Mouse (Mus musculus) lung, embryonic 15.5 days (tissue): ENCODE data around the gene Slc4a3. TPM values are rescaled to one million over a fixed set of nuclear protein-coding genes. Genes with fewer than 3 reads are reported as not detected.
A peak's percentile ranks its signal among the peaks of the same experiment; 100 is the strongest.

Experiments used
- ATAC-seq: fragments of 200-750 bp; cut with Nextera tagmentation; 2 replicates; pipeline ENCODE4 v1.8.0; 2017; ENCODE audit warnings: moderate number of reproducible peaks, borderline replicate concordance; ENCODE audit not compliant: low FRiP score, low TSS enrichment; ENCODE audit errors: extremely low read depth
- H3K27ac ChIP-seq: fragments of 300-500 bp; sonication (generic); 2 replicates; pipeline ENCODE4 v1.5.1; 2015; ENCODE audit warnings: moderate library complexity, mild to moderate bottlenecking, inconsistent platforms
- H3K27me3 ChIP-seq: fragments of 300-500 bp; sonication (generic); 2 replicates; pipeline ENCODE4 v1.6.1; 2015; ENCODE audit warnings: inconsistent platforms
- H3K36me3 ChIP-seq: fragments of 300-500 bp; sonication (generic); 2 replicates; pipeline ENCODE4 v1.6.1; 2015; ENCODE audit warnings: inconsistent platforms
- H3K4me1 ChIP-seq: fragments of 300-500 bp; sonication (generic); 2 replicates; pipeline ENCODE4 v1.6.1; 2015; ENCODE audit warnings: inconsistent platforms
- H3K4me2 ChIP-seq: fragments of 300-500 bp; sonication (generic); 2 replicates; pipeline ENCODE4 v1.6.1; 2015; ENCODE audit warnings: inconsistent platforms, mild to moderate bottlenecking, moderate library complexity
- H3K4me3 ChIP-seq: fragments of 300-500 bp; sonication (generic); 2 replicates; pipeline ENCODE4 v1.5.1; 2015; ENCODE audit warnings: mild to moderate bottlenecking, inconsistent platforms
- H3K9ac ChIP-seq: fragments of 300-500 bp; sonication (generic); 2 replicates; pipeline ENCODE4 v1.6.1; 2015; ENCODE audit warnings: inconsistent platforms
- H3K9me3 ChIP-seq: fragments of 300-500 bp; sonication (generic); 2 replicates; pipeline ENCODE4 v1.6.1; 2016; ENCODE audit warnings: inconsistent platforms
- WGBS: fragments of 180-500 bp; shearing (Covaris S2); methylation state at CpG from one replicate; pipeline ENCODE4 v1.1.7; 2015; 5-methylcytosine and 5-hydroxymethylcytosine counted together
- polyA plus RNA-seq: library from polyadenylated mRNA; unstranded; fragments of >200 nt; fragmentation: Nextera tagmentation; extraction: Ambion mirVana; gene quantifications from 2 replicates; pipeline ENCODE4 v1.2.1, GENCODE M21; 2015

Slc4a3 gene
- polyA plus RNA-seq, 1 experiment from 2014 or later: 13.2 TPM

GRCm38 (mm10) chr1:75509586-75509985, 36.5 kb upstream of the Slc4a3 start:
- no peak overlapping the region for H3K4me2 ChIP-seq
- no peaks in the 10 kb centered on the region for H3K27me3 ChIP-seq
- H3K9ac ChIP-seq: no peak overlapping the region
- 64% methylated on average over 20 of the region's 20 CpGs for WGBS
- H3K9me3 ChIP-seq: no peaks in the 10 kb centered on the region
- no peaks in the 10 kb centered on the region for H3K36me3 ChIP-seq
- H3K4me1 ChIP-seq: peaks cover 34% of the 10 kb centered on the region
- peak overlapping the region; percentile 59 for H3K27ac ChIP-seq
- no peak overlapping the region for H3K4me3 ChIP-seq
- ATAC-seq: no peak

- Histone ChIP-seq H3K4me3 (no peak overlapping the region), H3K27ac (peak overlapping the region; percentile 59; the same call in 1 of the 2 replicates), H3K9ac (no peak overlapping the region), H3K9me3 (no peaks in the 10 kb centered on the region), H3K36me3 (no peaks in the 10 kb centered on the region), H3K4me2 (no peak overlapping the region), H3K4me1 (peaks cover 28% of the 10 kb centered on the region), H3K27me3 (no peaks in the 10 kb centered on the region)
- no peak for ATAC-seq
- 50% methylated on average over 5 of the region's 5 CpGs for WGBS
Observed at GRCm38 (mm10) chr1:75510154-75510553, 35.9 kb upstream of the Slc4a3 start.

DNA sequence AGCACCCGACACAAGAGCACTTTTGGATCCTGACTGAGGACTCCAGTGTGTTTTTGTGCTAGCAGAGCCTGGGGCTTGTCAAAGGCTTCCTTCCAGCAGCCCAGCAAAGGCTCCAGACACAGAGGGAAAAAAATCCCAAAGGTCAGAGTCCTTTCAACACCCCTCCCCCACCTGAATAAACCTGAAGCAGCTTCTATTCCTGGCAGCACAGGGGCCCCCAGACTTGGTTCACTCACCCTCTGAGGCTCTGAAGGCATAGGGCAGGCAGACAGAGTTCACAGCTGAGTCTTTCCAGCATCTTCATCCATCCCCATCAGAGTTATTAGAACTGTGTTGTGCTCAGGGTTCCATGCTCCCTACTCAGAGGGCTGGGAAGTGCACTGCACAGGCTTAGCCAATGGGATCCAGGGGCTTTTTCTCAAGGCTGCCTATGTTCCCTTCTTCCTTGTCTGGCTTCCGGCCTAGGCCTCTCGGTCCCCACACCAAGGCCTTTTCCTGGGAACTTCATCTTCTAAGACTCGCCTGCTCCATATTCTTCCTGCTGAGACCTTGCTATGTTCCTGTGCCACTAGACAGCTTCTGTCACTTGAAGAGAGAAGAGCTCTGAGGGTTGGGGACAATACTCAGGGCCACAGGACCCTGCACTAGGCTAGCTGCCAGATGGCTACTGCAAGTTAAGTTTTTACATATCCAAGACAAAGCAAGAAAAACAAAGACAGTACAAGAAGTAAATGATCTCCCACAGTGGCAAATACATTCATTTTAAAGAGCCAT, 34.4 kb upstream of the Slc4a3 start:
- ATAC-seq: no peak
- Histone ChIP-seq H3K27me3 (no peaks in the 10 kb centered on the region), H3K4me1 (peaks cover 25% of the 10 kb centered on the region), H3K27ac (peak overlapping the region; percentile 24; the same call in 1 of the 2 replicates), H3K4me3 (no peak overlapping the region), H3K4me2 (no peak overlapping the region), H3K36me3 (no peaks in the 10 kb centered on the region), H3K9me3 (no peaks in the 10 kb centered on the region), H3K9ac (no peak overlapping the region)
- WGBS: 46% methylated on average over 4 of the region's 4 CpGs

- H3K4me1 ChIP-seq: peaks cover 17% of the 10 kb centered on the region
Observed at GRCm38 (mm10) chr1:75512550-75512949, 33.5 kb upstream of the Slc4a3 start.

DNA sequence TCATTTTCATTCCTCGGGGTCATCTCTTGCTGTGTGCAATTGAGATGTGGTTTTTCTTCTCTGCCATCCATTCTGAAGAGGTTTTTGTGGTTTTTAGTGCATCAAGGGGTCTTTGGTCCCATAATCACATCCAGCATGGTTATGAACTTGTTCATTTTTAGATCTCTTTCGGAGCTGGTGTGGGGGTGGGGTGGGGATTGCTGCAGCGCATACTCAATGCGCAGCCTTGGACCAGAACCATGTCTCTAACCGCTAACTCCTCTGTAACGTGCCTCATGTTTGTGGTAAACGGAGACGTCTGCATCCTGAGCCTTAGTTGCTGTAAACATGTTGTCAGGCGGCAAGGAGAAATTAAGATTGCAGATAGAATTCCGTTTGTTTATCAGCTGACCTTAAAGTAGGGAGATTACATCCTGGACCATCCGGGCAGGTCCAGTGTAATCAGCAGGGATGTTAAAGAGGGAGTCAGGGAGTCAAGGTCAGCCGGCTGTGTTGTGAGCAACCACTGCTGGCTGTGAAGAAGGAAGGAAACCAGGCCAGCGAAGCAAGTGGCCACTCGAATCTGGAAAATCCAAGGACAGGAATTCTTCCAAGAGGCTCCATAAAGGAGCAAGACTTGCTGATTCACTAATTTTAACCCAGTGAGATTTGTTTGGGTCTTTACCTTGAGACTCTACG, 29.2 kb upstream of the Slc4a3 start:
- Histone ChIP-seq H3K9ac (no peak overlapping the region), H3K27ac (no peak overlapping the region), H3K4me3 (no peak overlapping the region), H3K9me3 (no peaks in the 10 kb centered on the region), H3K36me3 (no peaks in the 10 kb centered on the region), H3K27me3 (no peaks in the 10 kb centered on the region), H3K4me2 (no peak overlapping the region), H3K4me1 (peaks cover 28% of the 10 kb centered on the region)
- 58% methylated on average over 15 of the region's 15 CpGs for WGBS
- ATAC-seq: no peak

More at GRCm38 (mm10) chr1:75512550-75512949, 33.5 kb upstream of the Slc4a3 start:
- H3K9me3 ChIP-seq: no peaks in the 10 kb centered on the region
- no peaks in the 10 kb centered on the region for H3K27me3 ChIP-seq
- no peaks in the 10 kb centered on the region for H3K36me3 ChIP-seq
- WGBS: 89% methylated on average over 3 of the region's 3 CpGs
- H3K4me2 ChIP-seq: no peak overlapping the region
- no peak for ATAC-seq
- H3K27ac ChIP-seq: no peak overlapping the region
- H3K4me3 ChIP-seq: no peak overlapping the region
- no peak overlapping the region for H3K9ac ChIP-seq

- Histone ChIP-seq H3K36me3 (no peaks in the 10 kb centered on the region), H3K9me3 (no peaks in the 10 kb centered on the region), H3K4me1 (peaks cover 29% of the 10 kb centered on the region), H3K4me3 (no peak overlapping the region), H3K27me3 (no peaks in the 10 kb centered on the region), H3K9ac (no peak overlapping the region), H3K27ac (peak overlapping the region; percentile 98; the same call in 1 of the 2 replicates), H3K4me2 (no peak overlapping the region)
- 56% methylated on average over 4 of the region's 4 CpGs for WGBS
- no peak for ATAC-seq
Observed at GRCm38 (mm10) chr1:75517984-75518383, 28.1 kb upstream of the Slc4a3 start.

GRCm38 (mm10) chr1:75518427-75518826, 27.6 kb upstream of the Slc4a3 start:
- no peak for ATAC-seq
- peak overlapping the region; percentile 98; the same call in 1 of the 2 replicates for H3K27ac ChIP-seq
- H3K4me2 ChIP-seq: no peak overlapping the region
- no peaks in the 10 kb centered on the region for H3K27me3 ChIP-seq
- H3K9ac ChIP-seq: no peak overlapping the region
- WGBS: 91% methylated on average over 4 of the region's 4 CpGs
- no peaks in the 10 kb centered on the region for H3K36me3 ChIP-seq
- H3K9me3 ChIP-seq: no peaks in the 10 kb centered on the region
- H3K4me3 ChIP-seq: no peak overlapping the region
- peaks cover 29% of the 10 kb centered on the region for H3K4me1 ChIP-seq

GRCm38 (mm10) chr1:75519576-75519975, 26.5 kb upstream of the Slc4a3 start:
- 29% methylated on average over 5 of the region's 5 CpGs for WGBS
- no peaks in the 10 kb centered on the region for H3K27me3 ChIP-seq
- no peaks in the 10 kb centered on the region for H3K36me3 ChIP-seq
- no peak overlapping the region for H3K4me3 ChIP-seq
- H3K9ac ChIP-seq: no peak overlapping the region
- H3K4me1 ChIP-seq: peaks cover 29% of the 10 kb centered on the region
- peak overlapping the region; percentile 98 for H3K27ac ChIP-seq
- no peaks in the 10 kb centered on the region for H3K9me3 ChIP-seq
- H3K4me2 ChIP-seq: no peak overlapping the region
- no peak for ATAC-seq

- peak within 1 kb of the TSS; percentile 69 for H3K4me3 ChIP-seq
- H3K27ac ChIP-seq: peak within 1 kb of the TSS; percentile 98
- no peaks in the 10 kb centered on the region for H3K9me3 ChIP-seq
- 0 out of 2 replicates have a peak, but pooled peaks cover 5% of the 10 kb centered on the region for H3K36me3 ChIP-seq
- WGBS: under 1% methylated on average over 46 of the region's 46 CpGs
- H3K4me2 ChIP-seq: peak within 1 kb of the TSS; percentile 59
- peak; percentile 96 for ATAC-seq
- H3K27me3 ChIP-seq: no peaks in the 10 kb centered on the region
- H3K9ac ChIP-seq: peak within 1 kb of the TSS; percentile 58
- peaks cover 29% of the 10 kb centered on the region for H3K4me1 ChIP-seq
Observed at GRCm38 (mm10) chr1:75521321-75522031, 24.6 kb upstream of the Slc4a3 start, which contains the start of gene Stk11ip. TSS of gene Stk11ip (plus strand) at chr1:75521529.

- Histone ChIP-seq H3K4me1 (peaks cover 15% of the 10 kb centered on the region), H3K27ac (no peak overlapping the region), H3K4me2 (no peak overlapping the region), H3K4me3 (no peak overlapping the region), H3K9me3 (no peaks in the 10 kb centered on the region), H3K27me3 (no peaks in the 10 kb centered on the region), H3K36me3 (peaks cover 16% of the 10 kb centered on the region; the same call in 1 of the 2 replicates), H3K9ac (no peak overlapping the region)
- ATAC-seq: no peak
- WGBS: 88% methylated on average over 7 of the region's 7 CpGs
Observed at GRCm38 (mm10) chr1:75524679-75525078, 21.4 kb upstream of the Slc4a3 start.

- Histone ChIP-seq H3K27ac (no peak overlapping the region), H3K4me1 (no peaks in the 10 kb centered on the region), H3K4me2 (no peak overlapping the region), H3K9me3 (no peaks in the 10 kb centered on the region), H3K9ac (no peak overlapping the region), H3K4me3 (no peak overlapping the region), H3K36me3 (peaks cover 38% of the 10 kb centered on the region; the same call in 1 of the 2 replicates), H3K27me3 (no peaks in the 10 kb centered on the region)
- WGBS: 69% methylated on average over 4 of the region's 4 CpGs
- no peak for ATAC-seq
Observed at GRCm38 (mm10) chr1:75530546-75530945, 15.5 kb upstream of the Slc4a3 start.
